Mouse (Mus musculus) right cerebral cortex, adult 18-20 months (tissue): Measurements from ENCODE around the gene Fuz.
"Not testable (repeated sequence)": the region's sequence is repeated elsewhere in the genome, so short reads cannot be mapped to it uniquely, and the experiment has no call there.

Source experiments
- DNase-seq: peaks from one replicate; pipeline ENCODE4 v3.0.0; 2022; ENCODE audit warnings: mixed read lengths

Fuz gene

DNA sequence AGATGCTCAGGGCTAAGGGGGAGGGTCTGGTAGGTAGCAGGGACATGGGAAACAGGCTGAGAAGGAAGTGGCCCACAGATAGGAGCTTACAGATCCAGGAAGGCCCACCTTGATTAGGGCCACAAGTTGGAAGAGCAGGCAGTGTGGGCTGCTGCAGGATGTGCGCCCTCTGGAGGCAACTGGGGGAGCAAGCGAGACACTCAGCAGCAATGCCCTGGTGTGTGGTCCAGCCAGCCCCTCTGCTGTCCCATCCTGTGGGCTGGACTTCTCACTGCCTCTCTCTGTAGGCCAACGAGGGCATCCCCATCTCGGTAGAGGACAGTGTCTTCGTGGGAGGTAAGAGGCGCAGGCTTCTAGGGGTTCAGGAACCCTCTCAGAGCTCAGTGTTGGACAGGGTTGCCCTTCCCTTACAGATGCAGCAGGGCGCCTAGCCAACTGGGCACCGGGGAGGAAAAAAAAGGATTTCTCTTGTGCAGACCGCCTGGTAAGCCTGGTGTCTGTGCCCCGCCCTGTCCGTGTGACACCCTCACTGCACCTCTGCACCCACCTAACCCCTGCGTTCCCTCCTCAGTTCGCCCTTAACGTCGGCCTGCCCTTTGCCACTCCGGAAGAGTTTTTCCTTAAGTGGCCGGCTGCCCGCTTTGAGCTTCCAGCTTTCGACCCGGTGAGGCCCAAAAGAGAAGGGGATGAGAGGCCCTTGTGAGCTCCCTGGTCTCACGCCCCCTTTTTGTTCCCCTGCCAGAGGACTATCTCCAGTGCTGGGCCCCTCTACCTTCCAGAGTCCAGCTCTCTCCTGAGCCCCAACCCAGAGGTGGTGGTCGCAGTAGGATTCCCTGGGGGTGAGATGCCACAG is 35.1 kb upstream of the Fuz start:
- DNase-seq, result peak; percentile 59

DNA sequence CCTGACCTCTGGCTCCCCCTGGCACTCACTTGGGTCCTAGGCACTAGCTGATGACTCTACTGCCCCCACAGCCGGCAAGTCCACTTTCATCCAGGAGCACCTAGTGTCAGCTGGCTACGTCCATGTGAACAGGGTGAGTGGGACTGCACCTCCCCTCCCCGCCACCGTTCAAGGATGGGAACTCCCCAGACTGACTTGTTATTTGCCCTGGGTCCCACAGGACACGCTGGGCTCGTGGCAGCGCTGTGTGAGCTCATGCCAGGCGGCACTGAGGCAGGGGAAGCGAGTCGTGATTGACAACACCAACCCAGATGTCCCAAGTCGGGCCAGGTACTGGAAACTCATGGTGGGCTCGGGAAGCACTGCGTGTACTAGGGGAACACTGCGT is 34.5 kb upstream of the Fuz start:
- DNase-seq, result no peak

DNA sequence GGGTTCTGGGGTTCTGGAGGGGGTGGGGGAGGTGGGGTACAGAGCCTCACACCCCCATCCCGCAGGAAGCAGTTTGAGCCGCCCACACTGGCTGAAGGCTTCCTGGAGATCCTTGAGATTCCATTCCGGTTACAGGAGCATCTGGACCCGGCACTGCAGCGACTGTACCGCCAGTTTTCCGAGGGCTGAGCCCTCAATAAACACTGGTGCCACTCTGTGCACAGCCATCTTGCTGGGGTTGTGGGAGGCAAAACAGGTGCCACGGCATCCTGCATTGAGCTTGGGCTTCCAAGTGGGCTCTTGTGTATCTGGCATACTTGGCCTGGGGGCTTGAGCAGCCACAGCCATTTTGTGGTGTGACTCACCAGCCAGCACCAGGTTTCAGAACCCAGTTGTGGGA is 33.4 kb upstream of the Fuz start:
- DNase-seq, result no peak

DNA sequence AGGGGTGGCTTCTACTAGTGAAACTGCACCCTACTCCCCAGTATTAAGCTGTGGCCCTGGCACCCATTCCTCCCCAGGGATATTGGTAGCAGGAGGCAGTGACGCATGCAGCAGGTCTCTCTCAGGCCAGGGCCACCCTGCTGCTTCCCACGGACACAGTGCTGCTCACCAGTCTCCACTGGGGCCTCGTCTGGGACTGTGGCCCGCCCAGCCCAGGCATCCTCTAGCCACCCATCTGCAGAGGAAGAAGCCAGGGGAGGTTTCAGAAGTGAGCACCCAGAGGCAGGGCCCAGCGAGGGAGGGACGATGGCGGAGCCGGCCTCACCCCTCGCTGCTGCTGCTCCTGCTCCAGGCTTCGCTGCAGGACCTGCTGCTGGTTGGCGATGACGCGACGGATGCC is 32.7 kb upstream of the Fuz start:
- no peak for DNase-seq

DNA sequence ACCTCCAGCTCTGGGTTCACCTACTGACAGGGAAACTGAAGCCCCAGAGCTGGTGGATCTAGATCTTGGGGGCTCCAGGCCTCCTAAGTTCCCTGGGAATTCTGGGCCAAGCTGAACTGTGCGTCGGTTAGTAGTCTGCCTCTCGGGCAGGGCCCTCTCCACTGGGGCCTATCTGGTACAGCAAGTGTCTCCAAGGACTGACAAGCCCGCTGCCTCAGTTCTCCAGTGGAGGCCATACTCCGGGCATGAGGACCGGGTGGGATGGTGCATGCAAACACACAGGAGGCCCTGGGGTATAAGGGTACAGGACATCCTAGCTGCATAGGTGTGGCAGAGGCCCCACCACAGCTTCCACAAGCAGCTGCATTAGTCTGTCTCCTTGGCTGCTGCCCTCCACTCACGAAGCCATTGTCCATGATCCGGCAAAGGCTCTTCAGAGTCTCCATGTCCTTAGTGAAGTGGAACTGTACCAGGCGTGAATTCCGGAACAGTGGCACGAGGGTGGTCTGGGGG is 31.8 kb upstream of the Fuz start:
- DNase-seq, result no peak

DNA sequence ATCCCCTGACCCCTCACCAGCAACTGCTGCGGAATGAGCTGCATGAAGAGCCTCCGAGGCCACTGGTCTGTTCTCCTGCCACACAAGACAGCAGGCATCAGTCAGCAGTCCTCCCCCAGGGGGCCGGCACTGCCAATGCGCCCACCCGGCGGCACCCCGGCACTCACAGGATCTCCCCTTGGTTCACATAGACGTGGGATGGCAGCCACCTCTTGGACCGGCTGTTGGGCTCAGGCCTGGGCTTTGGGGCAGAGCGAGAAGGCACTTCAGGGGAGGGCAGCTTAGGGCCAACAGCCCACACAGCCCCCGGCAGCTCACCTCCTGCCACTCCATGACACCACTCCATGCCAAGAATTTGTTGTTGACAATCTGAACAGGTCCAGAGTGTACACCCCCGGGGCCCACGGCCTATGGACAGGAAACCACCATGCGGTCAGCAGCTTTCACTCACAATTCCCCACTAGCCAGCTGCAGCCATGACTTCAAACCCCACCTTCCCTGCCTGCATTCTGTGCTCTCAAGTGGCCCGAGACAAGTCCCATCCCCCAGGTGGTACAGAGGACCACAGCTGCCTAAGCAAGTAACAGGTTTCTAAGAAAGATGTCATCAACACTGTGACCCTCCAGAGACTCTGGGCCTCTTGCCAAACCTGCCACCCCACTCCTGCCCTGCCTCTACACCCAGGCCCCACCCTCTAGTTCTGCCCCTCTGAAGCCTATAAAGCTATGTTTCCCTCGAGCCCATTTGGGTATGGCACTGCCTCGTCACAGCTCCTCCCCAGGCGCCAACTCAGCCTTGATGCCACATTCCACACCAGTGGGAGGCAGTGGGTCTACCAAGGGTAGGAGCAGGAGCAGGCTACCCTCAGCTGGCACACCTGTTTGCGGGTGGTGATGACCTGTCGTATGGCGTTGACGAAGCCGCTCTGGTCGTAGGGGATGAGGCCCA is 31.0 kb upstream of the Fuz start:
- no peak for DNase-seq

DNA sequence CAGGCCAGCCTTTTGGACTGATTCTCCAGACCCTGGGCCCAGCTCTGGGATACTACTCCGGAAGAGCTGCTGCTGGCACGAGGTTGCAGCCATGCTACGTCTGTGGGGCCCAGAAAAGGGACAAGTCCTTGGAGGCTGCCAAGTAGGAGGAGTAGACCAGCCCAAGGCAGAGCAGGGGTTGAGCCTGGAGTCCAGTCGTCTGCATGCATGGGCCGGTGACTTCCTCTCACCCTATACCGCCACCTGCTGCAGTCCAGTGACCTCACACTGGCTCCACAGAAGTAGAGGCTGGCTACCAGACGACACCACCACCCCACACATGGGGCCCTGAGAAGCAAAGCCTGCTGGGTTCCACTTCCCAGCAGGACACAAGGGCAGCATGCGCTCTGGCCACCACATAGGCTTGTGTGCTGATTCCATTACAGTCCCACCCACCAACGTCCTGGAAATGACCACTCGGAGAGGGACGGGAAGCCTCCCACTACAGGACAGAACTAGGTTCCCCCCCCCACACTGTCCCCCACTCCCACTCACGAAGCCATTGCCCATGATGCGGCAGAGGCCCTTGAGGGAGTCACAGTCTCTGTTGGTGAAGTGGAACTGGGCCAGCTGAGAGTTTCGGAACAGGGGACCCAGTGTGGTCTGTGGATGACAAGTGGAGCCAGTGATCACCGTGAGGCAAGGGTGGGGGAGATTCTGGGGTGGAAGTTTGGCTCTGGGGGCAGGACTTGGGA is 29.4 kb upstream of the Fuz start:
- DNase-seq, result no peak

DNA sequence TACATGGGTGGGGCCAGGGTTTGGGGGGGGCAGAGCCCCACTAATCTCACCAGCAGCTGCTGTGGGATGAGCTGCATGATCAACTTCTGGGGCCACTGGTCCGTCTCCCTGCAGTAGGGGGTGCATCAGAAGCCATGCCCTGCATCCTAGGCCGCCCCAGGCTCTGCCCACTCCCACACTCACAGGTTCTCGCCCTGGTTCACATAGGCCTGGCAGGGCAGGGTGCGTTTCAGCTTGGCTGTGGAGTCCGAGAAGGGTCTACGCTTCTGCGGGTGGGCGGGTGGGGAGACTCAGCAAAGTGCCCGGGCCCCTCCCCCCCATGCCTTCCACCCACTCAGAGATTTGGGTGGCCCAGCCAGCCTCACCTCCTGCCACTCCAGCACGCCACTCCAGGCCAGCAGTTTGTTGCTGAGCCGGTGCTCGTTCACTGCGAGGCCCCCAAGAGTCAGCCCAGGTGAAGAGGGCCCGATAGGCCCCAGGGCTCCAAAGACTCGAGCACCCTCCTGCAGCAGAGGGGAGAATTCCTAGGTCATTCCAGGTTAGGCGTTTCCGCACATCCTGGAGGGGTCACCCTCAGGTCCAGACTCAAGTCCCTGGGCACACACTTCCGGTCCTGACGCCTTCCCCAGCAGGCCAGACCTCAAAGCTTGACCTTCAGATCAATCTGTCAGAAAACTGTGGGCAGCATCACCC is 28.7 kb upstream of the Fuz start:
- DNase-seq, result no peak

DNA sequence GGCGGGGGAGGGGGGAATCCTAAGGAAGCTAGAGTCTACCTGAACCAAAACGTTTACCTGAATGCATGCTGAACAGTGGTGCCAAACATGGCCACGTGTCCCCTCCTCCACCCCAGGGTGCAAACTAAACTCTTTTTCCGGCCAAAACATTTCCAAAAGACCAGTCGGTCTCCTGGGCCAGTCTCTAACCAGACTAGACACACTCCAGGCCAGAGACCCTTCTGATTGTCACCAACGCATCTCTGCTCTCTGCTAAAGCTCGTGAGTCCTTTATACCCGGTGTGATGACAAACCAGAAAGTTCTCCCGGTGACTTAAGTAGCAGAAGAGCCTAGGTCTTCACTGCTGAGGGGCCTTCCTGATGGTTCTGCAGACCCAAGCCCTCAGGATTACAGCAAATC is 28.1 kb upstream of the Fuz start:
- no peak for DNase-seq

DNA sequence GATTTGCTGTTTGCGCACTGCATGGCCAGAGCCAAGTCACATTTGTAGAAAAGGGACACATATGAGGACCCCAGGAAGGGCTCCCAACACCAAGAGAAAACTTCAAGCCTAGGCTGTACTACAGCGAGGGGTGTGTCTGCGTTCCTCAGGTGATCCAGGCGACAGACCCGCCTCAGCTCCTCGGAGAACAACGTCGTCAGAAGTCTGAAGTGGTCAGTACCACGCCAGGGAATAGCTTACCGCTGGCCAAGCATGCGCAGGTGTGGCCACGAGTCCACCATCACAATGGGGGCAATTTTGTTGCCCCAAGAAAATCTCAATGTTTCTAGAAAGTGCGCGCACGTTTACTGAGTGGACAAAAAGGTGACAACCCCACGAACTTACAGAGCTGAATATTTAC is 27.4 kb upstream of the Fuz start:
- no peak for DNase-seq

DNA sequence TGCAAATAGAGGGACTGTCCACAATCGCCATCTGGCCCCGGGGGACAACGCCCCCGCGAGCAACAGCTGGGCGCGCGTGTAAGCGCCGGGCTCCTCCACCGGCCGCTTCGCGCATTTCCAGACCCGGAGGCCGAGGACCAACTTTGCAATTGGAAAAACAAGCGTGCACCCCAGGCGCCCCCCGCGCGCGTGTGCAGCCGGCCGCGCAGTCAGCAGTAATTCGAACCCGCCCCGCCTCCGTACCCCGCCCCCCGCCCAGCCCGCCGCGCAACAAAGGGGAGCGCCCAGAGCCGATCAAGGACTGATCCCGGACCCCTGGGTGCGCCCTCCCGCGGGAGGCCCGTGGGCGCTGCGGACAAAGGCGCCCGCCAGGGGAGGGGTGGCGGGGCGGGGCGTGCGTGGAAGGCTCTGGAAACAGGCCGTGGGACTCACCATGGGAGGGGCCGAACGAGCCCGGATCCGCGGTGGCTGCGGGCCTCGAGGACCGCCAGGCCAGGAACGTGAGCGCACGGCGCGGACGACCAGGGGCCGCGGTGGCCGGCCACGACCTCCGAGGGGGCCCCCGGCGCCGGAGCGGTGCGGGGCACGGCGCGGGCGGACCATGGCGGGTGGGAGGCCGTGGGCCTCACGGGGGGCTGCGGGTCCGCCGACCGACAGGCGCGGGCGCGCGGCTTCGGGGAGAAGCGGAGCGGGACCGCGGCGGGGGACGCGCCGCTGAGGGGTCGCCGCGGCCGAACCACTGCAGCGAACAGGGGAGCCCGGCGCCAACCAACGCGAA is 26.8 kb upstream of the Fuz start:
- peak; percentile 64 for DNase-seq

DNA sequence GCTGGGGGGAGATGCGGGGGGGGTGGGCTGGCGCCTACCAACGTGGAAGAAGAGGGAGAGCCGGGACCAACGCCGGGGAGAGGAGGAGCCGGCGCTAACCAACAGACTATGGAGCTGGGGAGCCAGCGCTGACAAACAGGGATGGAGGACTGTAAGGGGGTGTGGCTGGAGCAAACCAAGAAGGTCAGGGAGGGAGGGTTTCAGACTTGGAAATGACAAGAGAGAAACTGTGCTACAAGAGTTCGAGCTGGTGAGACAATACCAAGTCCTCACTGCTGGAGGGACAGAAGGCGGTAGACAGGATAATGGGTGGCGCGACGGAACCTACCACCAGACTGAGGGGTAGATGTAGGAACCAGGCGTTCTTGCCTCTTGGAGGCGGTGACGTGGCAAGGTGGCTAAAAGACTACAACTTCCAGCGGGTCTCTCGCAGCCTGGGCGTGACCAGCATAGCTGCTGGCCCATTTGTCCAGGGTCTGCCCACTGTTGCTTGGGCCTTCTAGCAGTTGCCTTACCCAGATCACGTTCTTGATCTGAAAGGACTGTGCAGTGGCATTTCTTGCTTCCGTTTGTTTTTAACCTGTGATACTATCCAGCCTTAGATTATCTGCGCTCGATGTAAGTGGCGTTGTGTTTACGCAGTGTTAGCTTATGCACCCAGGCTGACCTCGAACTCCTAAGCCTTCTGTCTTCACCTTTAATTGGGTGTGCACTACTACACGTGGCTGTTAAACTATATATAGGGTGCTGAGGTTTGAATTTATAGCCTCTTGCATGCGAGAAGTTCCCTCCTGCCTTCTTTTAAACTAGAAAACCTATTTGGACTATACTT is 26.0 kb upstream of the Fuz start, which contains the start of gene Ptov1:
Gene Ptov1, minus strand, starts transcription at position 92 of the 832 bp plus-strand sequence.
- DNase-seq, result peak; percentile 98

DNA sequence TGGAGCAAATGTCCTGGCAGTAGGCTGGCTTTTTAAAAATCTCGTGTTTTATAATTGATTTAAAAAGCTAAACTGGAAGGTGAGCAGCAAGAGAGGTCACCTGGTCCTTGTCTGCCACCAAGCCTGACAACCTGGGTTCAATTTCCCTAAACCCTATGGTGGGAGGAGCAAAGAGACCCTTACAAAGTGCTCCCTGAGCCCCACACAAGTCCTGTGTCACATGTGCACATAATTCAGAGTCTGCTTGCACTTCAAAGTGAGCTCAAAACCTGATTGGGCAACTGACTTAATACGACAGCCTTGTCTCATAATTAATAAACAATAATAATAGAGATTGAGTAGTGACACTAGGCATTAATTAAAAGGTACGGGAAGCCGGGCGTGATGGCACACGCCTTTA is 25.3 kb upstream of the Fuz start:
- no peak for DNase-seq

DNA sequence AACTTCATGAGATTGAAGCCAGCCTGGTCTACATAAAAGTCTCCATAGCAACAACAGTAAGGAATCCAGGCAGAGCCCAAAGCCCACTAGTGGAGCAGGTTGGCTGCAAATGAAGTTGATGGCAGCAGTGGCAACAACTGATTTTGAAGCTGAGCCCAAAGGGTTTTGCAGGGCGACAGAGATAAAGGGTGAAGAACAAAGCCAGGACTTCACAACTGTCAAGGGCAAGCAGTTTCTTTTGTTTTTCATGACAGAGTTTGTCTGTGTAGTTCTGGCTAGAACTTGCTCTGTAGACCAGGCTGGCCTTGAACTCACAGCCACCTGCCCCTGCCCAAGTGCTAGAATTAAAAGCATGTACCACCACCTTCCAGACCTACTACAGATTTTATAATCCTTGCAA is 24.7 kb upstream of the Fuz start:
- no peak for DNase-seq

DNA sequence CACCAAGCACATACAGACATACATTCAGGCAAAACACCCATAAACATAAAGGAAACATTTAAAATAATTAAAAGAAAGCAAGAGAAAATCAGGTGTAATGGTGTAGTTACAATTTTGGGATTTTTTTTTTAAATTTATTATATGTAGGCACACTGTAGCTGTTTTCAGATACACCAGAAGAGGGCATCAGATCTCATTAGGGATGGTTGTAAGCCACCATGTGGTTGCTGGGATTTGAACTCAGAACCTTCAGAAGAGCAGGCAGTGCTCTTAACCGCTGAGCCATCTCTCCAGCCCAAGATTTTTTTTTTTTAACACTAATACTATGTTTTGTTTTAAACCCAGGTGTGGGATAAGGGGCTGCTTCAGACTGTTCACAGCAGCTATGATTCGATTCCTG is 24.1 kb upstream of the Fuz start:
- not testable (repeated sequence) for DNase-seq

DNA sequence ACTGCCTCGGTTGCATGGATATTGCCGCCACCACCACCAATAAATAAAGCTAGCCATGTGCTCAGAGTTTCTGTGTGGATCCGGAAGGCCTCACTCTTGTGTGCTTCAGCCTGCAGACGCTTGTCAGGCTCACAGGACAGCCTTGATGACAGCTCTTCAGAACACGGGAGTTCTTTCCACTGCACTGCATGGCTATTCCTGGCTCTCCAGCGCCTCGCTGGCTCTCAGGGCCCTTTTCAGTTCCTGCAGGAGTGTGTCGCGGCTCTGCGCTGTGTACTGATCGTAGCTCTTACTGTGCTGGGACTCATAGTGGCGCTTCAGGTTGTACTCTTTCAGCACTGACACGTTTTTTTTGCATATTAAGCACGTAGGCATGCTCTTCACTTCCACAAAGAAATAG is 18.0 kb upstream of the Fuz start:
- no peak for DNase-seq

DNA sequence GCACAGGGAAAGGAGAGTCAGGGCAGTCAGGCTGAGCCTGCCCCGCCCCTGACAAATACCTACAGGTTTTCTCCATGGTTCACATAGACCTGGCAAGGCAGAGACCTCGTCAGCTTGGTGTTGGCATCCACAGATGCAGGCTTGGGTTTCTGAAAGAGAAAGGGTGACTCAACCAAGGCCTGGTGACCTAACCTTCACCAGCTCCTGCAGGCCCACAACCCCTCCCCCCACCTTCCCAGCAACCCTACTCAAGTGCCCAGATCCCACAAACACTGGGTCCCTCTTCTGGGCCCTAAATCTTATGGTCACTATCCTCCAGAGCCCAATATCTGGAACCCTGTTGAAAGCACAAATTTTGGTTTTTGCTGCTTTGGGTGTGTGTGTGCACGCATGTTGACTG is 12.8 kb upstream of the Fuz start:
- no peak for DNase-seq

DNA sequence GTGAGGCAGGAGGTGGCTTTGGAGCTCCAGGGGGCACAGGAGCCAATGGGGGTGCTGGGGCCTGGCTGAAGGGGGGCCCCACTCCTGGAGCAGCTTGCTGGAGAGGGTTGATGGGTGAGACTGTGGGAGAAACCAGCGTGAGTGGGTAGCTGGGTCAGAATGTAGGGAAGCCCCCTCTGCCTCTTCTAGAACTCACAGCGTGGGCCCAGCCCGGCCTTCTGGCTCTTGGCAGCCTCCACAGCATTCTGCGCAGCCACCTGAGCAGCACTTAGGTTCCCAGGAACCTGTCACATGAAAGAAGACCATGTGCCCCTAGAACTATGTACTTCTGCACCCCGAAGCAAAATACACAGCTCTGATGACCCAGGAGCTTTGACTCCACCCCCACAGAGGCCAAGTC is 11.2 kb upstream of the Fuz start:
- DNase-seq, result no peak

DNA sequence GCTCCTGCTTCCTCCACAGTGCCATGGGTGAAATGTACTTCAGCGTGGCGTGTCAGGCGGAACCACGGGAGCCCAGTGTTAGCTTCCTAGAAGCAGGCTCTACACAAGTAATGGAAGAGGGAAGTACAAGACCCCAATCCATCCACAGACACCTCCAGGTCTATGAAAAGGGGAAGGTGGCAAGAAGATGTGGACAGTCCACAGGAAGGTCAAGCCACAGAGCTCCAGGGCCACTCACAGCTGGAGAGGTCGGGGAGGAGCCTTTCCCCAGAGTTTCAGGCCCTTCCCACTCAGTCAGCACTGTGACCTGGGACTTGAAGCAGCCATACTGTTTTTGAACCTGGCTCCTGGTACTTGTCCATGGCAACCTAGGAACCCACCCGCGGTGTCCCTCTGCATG is 8.9 kb upstream of the Fuz start:
- DNase-seq, result no peak

DNA sequence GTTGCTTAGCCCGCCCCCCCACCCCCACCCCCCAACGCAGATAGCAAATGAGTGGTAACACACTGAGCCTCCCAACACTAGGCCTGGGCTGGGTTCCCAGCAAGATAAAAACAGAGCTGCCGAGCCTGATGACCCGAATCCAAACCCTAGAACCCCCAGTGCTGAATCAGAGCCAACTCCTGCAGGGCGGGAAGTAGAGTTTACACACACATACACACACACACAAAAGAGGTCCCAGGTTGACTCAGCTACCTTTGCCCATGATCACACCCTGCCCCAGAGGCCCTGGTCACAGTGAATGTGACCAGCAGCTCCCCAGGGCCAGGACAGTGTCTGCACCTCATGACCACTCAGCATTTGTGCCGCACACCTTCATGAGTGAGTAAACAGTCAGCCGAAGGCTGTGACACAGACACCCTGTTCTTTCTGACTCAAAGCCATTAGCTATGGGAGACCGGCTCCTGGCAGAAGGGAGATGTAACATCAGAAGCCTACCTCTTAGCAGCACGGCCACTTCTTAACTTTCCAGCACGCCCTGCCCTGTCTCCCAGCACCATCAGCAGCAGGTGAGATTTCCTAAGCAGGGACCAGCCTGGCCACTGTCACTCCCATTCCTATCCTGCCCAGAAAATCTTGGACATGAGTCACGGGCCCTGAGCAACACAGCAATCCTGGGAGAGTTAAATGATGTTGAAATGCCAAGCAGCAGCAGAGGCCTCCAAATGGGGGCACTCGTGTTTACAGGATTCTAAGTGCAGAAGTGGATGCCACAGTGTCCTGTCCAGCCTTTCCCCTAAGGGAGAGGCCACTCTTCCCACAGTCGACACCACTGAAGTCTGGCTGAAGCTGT is 7.4 kb upstream of the Fuz start:
- no peak for DNase-seq
